Mouse (Mus musculus) stomach, postnatal 0 days (tissue): ENCODE measurements around the gene Psmg3.

ENCODE experiments used
- CTCF ChIP-seq: IDR thresholded peaks from 2 replicates; pipeline ENCODE4 v1.5.1; 2016; ENCODE audit warnings: antibody characterized with exemption, low read depth, mild to moderate bottlenecking, moderate library complexity
- EP300 ChIP-seq: optimal IDR thresholded peaks from 2 replicates; pipeline ENCODE3; 2016; ENCODE audit warnings: antibody characterized with exemption

GRCm38 (mm10) chr5:139804107-139804551, 22.6 kb downstream of the Psmg3 start:
- TF ChIP-seq CTCF (peak; percentile 51), EP300 (no peak)
